Mouse (Mus musculus) midbrain, embryonic 12.5 days (tissue): ENCODE data around the gene Ttbk1. TPM values are rescaled to one million over a fixed set of nuclear protein-coding genes. Genes with fewer than 3 reads are reported as not detected.

Source experiments
- ATAC-seq: fragments of 200-750 bp; cut with Nextera tagmentation; 2 replicates; pipeline ENCODE4 v1.8.0; 2017; ENCODE audit warnings: low read depth, moderate TSS enrichment, moderate library complexity; ENCODE audit not compliant: low FRiP score
- H3K27ac ChIP-seq: fragments of 300-500 bp; sonication (generic); replicated peaks from 2 replicates; pipeline ENCODE4 v1.5.1; 2016; ENCODE audit warnings: mild to moderate bottlenecking
- H3K27me3 ChIP-seq: fragments of 300-500 bp; sonication (generic); 2 replicates; pipeline ENCODE4 v1.6.1; 2016; ENCODE audit warnings: mild to moderate bottlenecking
- H3K36me3 ChIP-seq: fragments of 300-500 bp; sonication (generic); 2 replicates; pipeline ENCODE4 v1.6.1; 2016
- H3K4me1 ChIP-seq: fragments of 300-500 bp; sonication (generic); 2 replicates; pipeline ENCODE4 v1.6.1; 2016
- H3K4me2 ChIP-seq: fragments of 300-500 bp; sonication (generic); replicated peaks from 2 replicates; pipeline ENCODE4 v1.6.1; 2016; ENCODE audit warnings: mild to moderate bottlenecking, moderate library complexity
- H3K4me3 ChIP-seq: fragments of 300-500 bp; sonication (generic); 2 replicates; pipeline ENCODE4 v1.5.1; 2016; ENCODE audit warnings: mild to moderate bottlenecking
- H3K9ac ChIP-seq: fragments of 300-500 bp; sonication (generic); replicated peaks from 2 replicates; pipeline ENCODE4 v1.6.1; 2016; ENCODE audit warnings: mild to moderate bottlenecking, moderate library complexity
- H3K9me3 ChIP-seq: fragments of 300-500 bp; sonication (generic); 2 replicates; pipeline ENCODE4 v1.6.1; 2016; ENCODE audit warnings: mild to moderate bottlenecking
- WGBS: fragments of 180-500 bp; shearing (Covaris S2); methylation state at CpG from one replicate; pipeline ENCODE4 v1.1.7; 2016; 5-methylcytosine and 5-hydroxymethylcytosine counted together
- polyA plus RNA-seq: library from polyadenylated mRNA; unstranded; fragments of >200 nt; fragmentation: Nextera tagmentation; extraction: Ambion mirVana; gene quantifications from 2 replicates; pipeline ENCODE4 v1.2.1, GENCODE M21; 2016

Ttbk1 gene
- polyA plus RNA-seq, 1 experiment from 2014 or later, result 5.0 TPM

- Histone ChIP-seq H3K4me1 (peaks cover 14% of the 10 kb centered on the region; the same call in 1 of the 2 replicates), H3K27me3 (peaks cover 61% of the 10 kb centered on the region), H3K36me3 (peaks cover 6% of the 10 kb centered on the region; the same call in 1 of the 2 replicates), H3K4me3 (0 out of 2 replicates have a peak overlapping the region, but pooled peaks have one; percentile 10), H3K27ac (no peak overlapping the region), H3K9ac (no peak overlapping the region), H3K4me2 (peak overlapping the region; percentile 34), H3K9me3 (no peaks in the 10 kb centered on the region)
- 3% methylated on average over 48 of the region's 50 CpGs for WGBS
- ATAC-seq, result no peak
Measured at GRCm38 (mm10) chr17:46444839-46445579, 42.5 kb downstream of the Ttbk1 start.

- no peak overlapping the region for H3K9ac ChIP-seq
- H3K4me3 ChIP-seq, result no peak overlapping the region
- no peaks in the 10 kb centered on the region for H3K9me3 ChIP-seq
- H3K36me3 ChIP-seq, result no peaks in the 10 kb centered on the region
- H3K4me2 ChIP-seq, result no peak overlapping the region
- no peak for ATAC-seq
- H3K27ac ChIP-seq, result no peak overlapping the region
- H3K27me3 ChIP-seq, result peaks cover 56% of the 10 kb centered on the region
- WGBS, result 91% methylated on average over 10 of the region's 10 CpGs
- peaks cover 6% of the 10 kb centered on the region; the same call in 1 of the 2 replicates for H3K4me1 ChIP-seq
Measured at GRCm38 (mm10) chr17:46439176-46439575, 48.3 kb downstream of the Ttbk1 start.

GRCm38 (mm10) chr17:46438298-46438873 lies 49.1 kb downstream of the Ttbk1 start, which contains the start of gene Slc22a7:
TSS of gene Slc22a7 (minus strand) at chr17:46438457.
- Histone ChIP-seq H3K9me3 (no peaks in the 10 kb centered on the region), H3K4me2 (no peak within 1 kb of the TSS), H3K4me1 (peaks cover 11% of the 10 kb centered on the region; the same call in 1 of the 2 replicates), H3K27me3 (peaks cover 53% of the 10 kb centered on the region), H3K9ac (no peak within 1 kb of the TSS), H3K36me3 (no peaks in the 10 kb centered on the region), H3K27ac (no peak within 1 kb of the TSS), H3K4me3 (no peak within 1 kb of the TSS)
- 79% methylated on average over 4 of the region's 4 CpGs for WGBS
- no peak for ATAC-seq

- H3K4me1 ChIP-seq, result 0 out of 2 replicates have a peak, but pooled peaks cover 6% of the 10 kb centered on the region
- H3K27ac ChIP-seq, result no peak overlapping the region
- ATAC-seq, result peak; percentile 50
- H3K4me3 ChIP-seq, result no peak overlapping the region
- no peaks in the 10 kb centered on the region for H3K36me3 ChIP-seq
- peaks cover 37% of the 10 kb centered on the region for H3K27me3 ChIP-seq
- WGBS, result 28% methylated on average over 23 of the region's 23 CpGs
- 0 out of 2 replicates have a peak overlapping the region, but pooled peaks have one; percentile 11 for H3K4me2 ChIP-seq
- no peak overlapping the region for H3K9ac ChIP-seq
- H3K9me3 ChIP-seq, result no peaks in the 10 kb centered on the region
Measured at GRCm38 (mm10) chr17:46436672-46437366, 50.7 kb downstream of the Ttbk1 start.

GRCm38 (mm10) chr17:46433627-46434026 lies 53.8 kb downstream of the Ttbk1 start:
- no peak overlapping the region; the same call in 1 of the 2 replicates for H3K9ac ChIP-seq
- peaks cover 47% of the 10 kb centered on the region for H3K27me3 ChIP-seq
- H3K4me3 ChIP-seq, result peak overlapping the region; percentile 19; the same call in 1 of the 2 replicates
- no peaks in the 10 kb centered on the region for H3K36me3 ChIP-seq
- ATAC-seq, result peak; percentile 31; the same call in 1 of the 2 replicates
- peak overlapping the region; percentile 41 for H3K4me2 ChIP-seq
- H3K27ac ChIP-seq, result no peak overlapping the region
- peaks cover 11% of the 10 kb centered on the region; the same call in 1 of the 2 replicates for H3K4me1 ChIP-seq
- H3K9me3 ChIP-seq, result no peaks in the 10 kb centered on the region
- 4% methylated on average over 17 of the region's 17 CpGs for WGBS

- Histone ChIP-seq H3K9ac (no peak within 1 kb of the TSS), H3K4me3 (peak within 1 kb of the TSS; percentile 19; the same call in 1 of the 2 replicates)
- ATAC-seq, result no peak
Measured at GRCm38 (mm10) chr17:46428761-46429414, 58.6 kb downstream of the Ttbk1 start, which contains the start of gene Crip3. TSS of gene Crip3 (plus strand) at chr17:46428926.

GRCm38 (mm10) chr17:46426496-46426895 lies 61.0 kb downstream of the Ttbk1 start:
- Histone ChIP-seq H3K36me3 (no peaks in the 10 kb centered on the region), H3K4me3 (no peak overlapping the region), H3K27ac (no peak overlapping the region), H3K27me3 (peaks cover 15% of the 10 kb centered on the region; the same call in 1 of the 2 replicates), H3K4me2 (no peak overlapping the region), H3K9ac (no peak overlapping the region), H3K9me3 (no peaks in the 10 kb centered on the region), H3K4me1 (peaks cover 5% of the 10 kb centered on the region; the same call in 1 of the 2 replicates)
- no peak for ATAC-seq

More at GRCm38 (mm10) chr17:46428761-46429414, 58.6 kb downstream of the Ttbk1 start, which contains the start of gene Crip3:
- Histone ChIP-seq H3K4me2 (peak within 1 kb of the TSS; percentile 44), H3K27me3 (peaks cover 19% of the 10 kb centered on the region), H3K27ac (no peak within 1 kb of the TSS), H3K9me3 (no peaks in the 10 kb centered on the region), H3K4me1 (peaks cover 8% of the 10 kb centered on the region; the same call in 1 of the 2 replicates), H3K36me3 (no peaks in the 10 kb centered on the region)
- WGBS, result 17% methylated on average over 18 of the region's 18 CpGs

- Histone ChIP-seq H3K9me3 (no peaks in the 10 kb centered on the region), H3K9ac (no peak overlapping the region), H3K4me1 (no peaks in the 10 kb centered on the region), H3K4me2 (no peak overlapping the region), H3K36me3 (peaks cover 13% of the 10 kb centered on the region; the same call in 1 of the 2 replicates), H3K4me3 (no peak overlapping the region), H3K27ac (no peak overlapping the region), H3K27me3 (no peaks in the 10 kb centered on the region)
- no peak for ATAC-seq
Measured at GRCm38 (mm10) chr17:46419717-46420116, 67.8 kb downstream of the Ttbk1 start.

- no peaks in the 10 kb centered on the region for H3K4me1 ChIP-seq
- H3K27me3 ChIP-seq, result no peaks in the 10 kb centered on the region
- ATAC-seq, result no peak
- H3K36me3 ChIP-seq, result peaks cover 23% of the 10 kb centered on the region
- no peak overlapping the region for H3K9ac ChIP-seq
- no peak overlapping the region for H3K4me2 ChIP-seq
- no peaks in the 10 kb centered on the region for H3K9me3 ChIP-seq
- no peak overlapping the region for H3K27ac ChIP-seq
- H3K4me3 ChIP-seq, result no peak overlapping the region
- 71% methylated on average over 5 of the region's 5 CpGs for WGBS
Measured at GRCm38 (mm10) chr17:46418628-46419027, 68.8 kb downstream of the Ttbk1 start.

- 28% methylated on average over 3 of the region's 3 CpGs for WGBS
- no peaks in the 10 kb centered on the region for H3K4me1 ChIP-seq
- H3K27ac ChIP-seq, result no peak overlapping the region
- H3K9ac ChIP-seq, result no peak overlapping the region
- no peak for ATAC-seq
- H3K4me3 ChIP-seq, result no peak overlapping the region
- H3K9me3 ChIP-seq, result no peaks in the 10 kb centered on the region
- H3K4me2 ChIP-seq, result no peak overlapping the region
- H3K36me3 ChIP-seq, result peaks cover 68% of the 10 kb centered on the region
- no peaks in the 10 kb centered on the region for H3K27me3 ChIP-seq
Measured at GRCm38 (mm10) chr17:46408478-46408877, 79.0 kb downstream of the Ttbk1 start.

GRCm38 (mm10) chr17:46394631-46395030 lies 92.8 kb downstream of the Ttbk1 start:
- H3K4me2 ChIP-seq, result no peak overlapping the region
- H3K36me3 ChIP-seq, result peaks cover 40% of the 10 kb centered on the region
- H3K4me1 ChIP-seq, result no peaks in the 10 kb centered on the region

More at GRCm38 (mm10) chr17:46394631-46395030, 92.8 kb downstream of the Ttbk1 start:
- Histone ChIP-seq H3K9ac (no peak overlapping the region), H3K9me3 (no peaks in the 10 kb centered on the region), H3K27ac (no peak overlapping the region), H3K4me3 (no peak overlapping the region), H3K27me3 (no peaks in the 10 kb centered on the region)
- no peak for ATAC-seq
- 87% methylated on average over 1 of the region's 1 CpGs for whole genome bisulfite sequencing
